Mouse (Mus musculus) bone marrow, adult 2 months (tissue): ENCODE measurements at regions not wholly inside any gene's neighbourhood (a gene's known extent, or its start where the extent isn't known, plus 50 kb on each side); places are given as distances from the start of the nearest gene placed in this dataset.

ENCODE experiments used
- CTCF ChIP-seq: fragments of 200-500 bp; IDR thresholded peaks from 2 replicates; pipeline ENCODE4 v1.5.1; 2011; ENCODE audit warnings: low read length, control low read depth; ENCODE audit not compliant: control insufficient read depth, insufficient read depth
- POLR2A ChIP-seq: fragments of 200-500 bp; IDR thresholded peaks from 2 replicates; pipeline ENCODE4 v1.6.1; 2011; ENCODE audit warnings: low read depth, mild to moderate bottlenecking, control low read depth, low read length, borderline replicate concordance; ENCODE audit not compliant: control insufficient read depth

- TF ChIP-seq CTCF = no peak
- TF ChIP-seq POLR2A = no peak
Measured at GRCm38 (mm10) chr13:103602302-103602701, 172.1 kb downstream of the Srek1 start.
